Mouse (Mus musculus): ENCODE measurements around the gene Plekhg4.

DNA sequence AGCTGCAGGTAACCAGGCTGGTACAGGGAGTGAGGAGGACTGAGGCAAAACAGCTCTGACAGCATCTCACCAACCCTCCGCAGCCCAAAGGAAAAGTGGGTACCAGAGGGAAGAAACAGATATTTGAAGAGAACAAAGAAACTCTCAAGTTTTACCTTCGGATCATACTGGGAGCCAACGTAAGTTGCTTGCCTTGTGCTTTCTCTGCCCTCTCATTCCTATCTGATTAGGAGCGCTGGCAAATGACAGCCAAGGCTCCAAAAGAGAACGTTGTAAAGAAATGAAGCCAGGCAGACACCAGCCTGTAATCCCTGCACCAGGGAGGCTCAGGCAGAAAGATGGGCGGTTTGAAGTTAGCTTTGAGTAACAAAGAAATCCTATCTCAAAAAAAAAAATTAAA lies 46.1 kb upstream of the Plekhg4 start:
- TF ChIP-seq CTCF (IDR thresholded peaks at IDR 0.05; ENCODE audit: insufficient read depth, low read depth, low read length) = no peak
- TF ChIP-seq POLR2A (IDR thresholded peaks at IDR 0.05; ENCODE audit: insufficient read depth, low read depth, low read length) = no peak

Measured in olfactory bulb, adult 2 months (tissue).